ENCODE assay signal across 17 mouse cellular contexts in the genomic region with DNA sequence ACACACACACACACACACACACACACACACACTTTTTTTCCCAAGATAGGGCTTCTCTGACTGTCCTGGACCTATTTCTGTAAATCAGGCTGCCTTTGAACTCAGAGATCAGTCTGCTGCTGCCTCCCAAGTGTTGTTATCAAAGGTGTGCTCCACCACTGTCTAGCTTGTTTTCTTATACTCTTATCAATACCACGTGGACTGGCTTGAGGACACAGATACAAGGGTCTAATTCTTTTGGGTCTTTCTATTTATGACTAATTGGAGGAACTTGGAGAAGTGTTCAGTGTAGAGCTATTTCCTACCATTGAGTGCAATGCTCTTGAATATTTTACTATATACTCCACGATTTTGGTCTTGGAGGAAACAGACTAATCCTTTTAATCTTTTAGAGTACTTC.
"Had no signal": no experiment of that assay in that cellular context is flagged by ENCODE, and none has a peak within 500 bp of the region (broad histone marks: within the 10 kb centered on the region; RNA-seq: fewer than 3 reads in every experiment).

No protein-coding gene starts in this region.

- H3K27me3 ChIP-seq: liver, embryonic 15.5 days; megakaryocyte, embryonic 14.5 days; midbrain, embryonic 13.5 days; neural tube, embryonic 13.5 days; stomach, embryonic 15.5 days had no signal

- H3K36me3 ChIP-seq: liver, embryonic 15.5 days; stomach, embryonic 15.5 days had no signal

- H3K4me3 ChIP-seq: liver, embryonic 15.5 days; megakaryocyte, embryonic 14.5 days; midbrain, embryonic 13.5 days; myocyte; neural tube, embryonic 13.5 days; stomach, embryonic 15.5 days had no signal

- H3K9me3 ChIP-seq: liver, embryonic 15.5 days; megakaryocyte, embryonic 14.5 days; midbrain, embryonic 13.5 days; neural tube, embryonic 13.5 days; stomach, embryonic 15.5 days had no signal

- H3K4me1 ChIP-seq: midbrain, embryonic 13.5 days; neural tube, embryonic 13.5 days; stomach, embryonic 15.5 days had no signal

- H3K27ac ChIP-seq: liver, embryonic 15.5 days; midbrain, embryonic 13.5 days; neural tube, embryonic 13.5 days; stomach, embryonic 15.5 days; stomach, postnatal 0 days had no signal

- H3K9ac ChIP-seq: liver, embryonic 15.5 days; lung, embryonic 14.5 days; midbrain, embryonic 13.5 days; neural tube, embryonic 13.5 days; stomach, embryonic 15.5 days had no signal

- ATAC-seq: midbrain, embryonic 13.5 days; midbrain, embryonic 16.5 days had no signal

- H3K4me2 ChIP-seq: liver, embryonic 15.5 days; lung, embryonic 14.5 days; midbrain, embryonic 11.5 days; midbrain, embryonic 13.5 days; neural tube, embryonic 13.5 days; stomach, embryonic 15.5 days had no signal

- DNase-seq: lung, adult 18-20 months; lung, embryonic 14.5 days; lung, postnatal 10 days; lung, postnatal 4 days; right cerebral cortex, postnatal 14 days; thymus, adult 2 months; thymus, postnatal 25 days; thymus, postnatal 4 days had no signal
